Mouse (Mus musculus) CD8-positive naive resting alpha-beta T cell, adult 2 months (primary cell): ENCODE data around the gene Snn.
"Not testable (repeated sequence)": the region's sequence is repeated elsewhere in the genome, so short reads cannot be mapped to it uniquely, and the experiment has no call there.

Experiments
- DNase-seq, 2 experiments: peaks; one replicate each; pipeline ENCODE4 v3.0.0; 2022; ENCODE audit warnings: low read depth in 2 of 2, low spot score in 2 of 2

The Snn gene

GRCm38 (mm10) chr16:11060645-11061044 lies at the start of gene Snn:
TSS of gene Snn (plus strand) at chr16:11060945.
- no peak for DNase-seq

GRCm38 (mm10) chr16:11011206-11011605 lies 49.5 kb upstream of the Snn start:
- no peak for DNase-seq

- no peak for DNase-seq
Observed at GRCm38 (mm10) chr16:11011939-11012338, 48.8 kb upstream of the Snn start.

- DNase-seq: peak; percentile 12 to 32
Observed at GRCm38 (mm10) chr16:11012571-11013463, 47.9 kb upstream of the Snn start.

- not testable (repeated sequence) for DNase-seq
Observed at GRCm38 (mm10) chr16:11013464-11014147, 47.1 kb upstream of the Snn start.

- DNase-seq: no peak
Observed at GRCm38 (mm10) chr16:11014407-11014806, 46.3 kb upstream of the Snn start.

GRCm38 (mm10) chr16:11016353-11016752 lies 44.4 kb upstream of the Snn start:
- no peak for DNase-seq

GRCm38 (mm10) chr16:11017807-11018595 lies 42.7 kb upstream of the Snn start:
- DNase-seq: no peak

GRCm38 (mm10) chr16:11021403-11022112 lies 39.2 kb upstream of the Snn start:
- no peak for DNase-seq

GRCm38 (mm10) chr16:11022113-11022489 lies 38.6 kb upstream of the Snn start:
- DNase-seq: no peak

- DNase-seq: no peak
Observed at GRCm38 (mm10) chr16:11023618-11024017, 37.1 kb upstream of the Snn start.

- DNase-seq: no peak
Observed at GRCm38 (mm10) chr16:11024841-11025240, 35.9 kb upstream of the Snn start.

GRCm38 (mm10) chr16:11028206-11028605 lies 32.5 kb upstream of the Snn start:
- no peak for DNase-seq

GRCm38 (mm10) chr16:11030844-11031243 lies 29.9 kb upstream of the Snn start:
- no peak for DNase-seq

GRCm38 (mm10) chr16:11031320-11031719 lies 29.4 kb upstream of the Snn start:
- DNase-seq: no peak

GRCm38 (mm10) chr16:11034193-11034803 lies 26.4 kb upstream of the Snn start:
- DNase-seq: peak; percentile 76 to 84

GRCm38 (mm10) chr16:11035273-11035672 lies 25.5 kb upstream of the Snn start:
- DNase-seq: no peak

- peak; percentile 36 to 52 for DNase-seq
Observed at GRCm38 (mm10) chr16:11035790-11036431, 24.8 kb upstream of the Snn start.

GRCm38 (mm10) chr16:11040603-11041002 lies 20.1 kb upstream of the Snn start:
- DNase-seq: no peak

- DNase-seq: no peak
Observed at GRCm38 (mm10) chr16:11043239-11043638, 17.5 kb upstream of the Snn start.
